Mouse (Mus musculus): ENCODE data around the gene Mettl7a2. TPM values are rescaled to one million over a fixed set of nuclear protein-coding genes. Genes with fewer than 3 reads are reported as not detected.

The Mettl7a2 gene
- polyA plus RNA-seq, 1 experiment from 2014 or later = not detected

- no peak overlapping the region for H3K4me2 ChIP-seq
- no peak overlapping the region for H3K9ac ChIP-seq
- 88% methylated on average over 5 of the region's 5 CpGs for WGBS
- no peak for ATAC-seq (ENCODE audit: low FRiP score)
- H3K4me1 ChIP-seq (replicated peaks) = no peaks in the 10 kb centered on the region
- H3K27ac ChIP-seq = no peak overlapping the region
- no peaks in the 10 kb centered on the region for H3K27me3 ChIP-seq
- H3K4me3 ChIP-seq = no peak overlapping the region
- H3K36me3 ChIP-seq = peaks cover 93% of the 10 kb centered on the region
- no peaks in the 10 kb centered on the region for H3K9me3 ChIP-seq
These were observed 53.1 kb downstream of the Mettl7a2 start for GRCm38 (mm10) chr15:100406088-100406487.

DNA sequence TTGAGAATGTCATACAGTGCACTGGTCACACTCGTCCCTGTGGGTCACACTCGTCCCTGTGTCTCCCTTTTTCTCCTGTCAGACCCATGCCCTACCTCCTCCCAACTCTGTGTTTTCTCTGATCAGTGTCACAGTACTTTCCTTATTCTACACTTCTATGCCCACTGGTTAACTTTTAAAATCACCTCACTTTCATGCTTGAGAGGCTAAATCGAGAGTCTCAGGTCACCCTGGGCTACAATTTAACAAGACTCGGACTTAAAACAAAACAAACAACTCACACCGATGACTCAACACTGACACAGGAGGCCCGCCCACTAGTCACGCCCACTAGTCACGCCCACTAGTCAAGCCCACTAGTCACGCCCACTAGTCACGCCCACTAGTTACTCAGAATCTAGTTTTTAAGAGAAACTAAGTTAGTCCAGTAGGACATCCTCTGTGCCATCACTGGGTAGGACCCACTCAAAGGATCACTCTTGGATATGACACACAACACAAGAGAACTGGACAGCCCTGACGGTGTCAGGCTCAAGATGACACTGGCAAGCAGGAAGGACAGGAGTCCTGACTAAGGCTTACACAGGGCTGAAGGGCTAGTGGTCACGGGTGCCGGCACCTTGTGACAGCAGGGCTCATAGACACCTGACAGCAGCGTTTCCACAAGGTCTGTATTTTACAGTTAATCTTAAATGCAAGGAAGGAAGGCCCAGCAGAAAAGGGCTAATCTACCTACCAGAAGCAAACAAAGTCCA lies 58.1 kb downstream of the Mettl7a2 start:
- H3K27me3 ChIP-seq = no peaks in the 10 kb centered on the region
- H3K27ac ChIP-seq = no peak overlapping the region
- no peak overlapping the region for H3K4me3 ChIP-seq
- H3K4me1 ChIP-seq (replicated peaks) = peaks cover 4% of the 10 kb centered on the region; the same call in 1 of the 2 replicates
- no peak overlapping the region for H3K4me2 ChIP-seq
- peaks cover 51% of the 10 kb centered on the region for H3K36me3 ChIP-seq
- no peaks in the 10 kb centered on the region for H3K9me3 ChIP-seq
- no peak for ATAC-seq (ENCODE audit: low FRiP score)
- no peak overlapping the region for H3K9ac ChIP-seq
- 62% methylated on average over 14 of the region's 14 CpGs for WGBS

Other genes with a start within 250 kb of the Mettl7a2 start
- gene Atf1, start 125.4 kb upstream of the Mettl7a2 start, polyA plus RNA-seq (2015; fragmentation: Nextera tagmentation; extraction: Ambion mirVana) = 17.5 and 17.7 TPM in 2 replicates
- not detected in 2 replicates for gene Tmprss12, start 72.4 kb upstream of the Mettl7a2 start, polyA plus RNA-seq (2015; fragmentation: Nextera tagmentation; extraction: Ambion mirVana)
- 3.2 and 4.3 TPM in 2 replicates for gene Mettl7a1, start 49.1 kb upstream of the Mettl7a2 start, polyA plus RNA-seq (2015; fragmentation: Nextera tagmentation; extraction: Ambion mirVana)
- 0.13 and 0.31 TPM in 2 replicates for gene Mettl7a3, start 18.3 kb upstream of the Mettl7a2 start, polyA plus RNA-seq (2015; fragmentation: Nextera tagmentation; extraction: Ambion mirVana)
- 0.62 TPM in 1 of 2 replicates, not detected in the other for gene Methig1, start 51 bp upstream of the Mettl7a2 start, polyA plus RNA-seq (2015; fragmentation: Nextera tagmentation; extraction: Ambion mirVana)
- not detected in 2 replicates for gene Higd1c, start 11.3 kb downstream of the Mettl7a2 start, polyA plus RNA-seq (2015; fragmentation: Nextera tagmentation; extraction: Ambion mirVana)
- gene Gm5475, start 68.9 kb downstream of the Mettl7a2 start, polyA plus RNA-seq (2015; fragmentation: Nextera tagmentation; extraction: Ambion mirVana) = 0.10 and 0.14 TPM in 2 replicates
- gene Slc11a2, start 71.9 kb downstream of the Mettl7a2 start, polyA plus RNA-seq (2015; fragmentation: Nextera tagmentation; extraction: Ambion mirVana) = 23.8 and 24.1 TPM in 2 replicates
- gene Letmd1, start 115.8 kb downstream of the Mettl7a2 start, polyA plus RNA-seq (2015; fragmentation: Nextera tagmentation; extraction: Ambion mirVana) = 53.1 and 56.4 TPM in 2 replicates
- 43.2 and 44.4 TPM in 2 replicates for gene Csrnp2, start 142.3 kb downstream of the Mettl7a2 start, polyA plus RNA-seq (2015; fragmentation: Nextera tagmentation; extraction: Ambion mirVana)
- gene Tfcp2, start 198.8 kb downstream of the Mettl7a2 start, polyA plus RNA-seq (2015; fragmentation: Nextera tagmentation; extraction: Ambion mirVana) = 40.3 and 41.6 TPM in 2 replicates
- 38.0 and 41.2 TPM in 2 replicates for gene Pou6f1, start 246.8 kb downstream of the Mettl7a2 start, polyA plus RNA-seq (2015; fragmentation: Nextera tagmentation; extraction: Ambion mirVana)

Data from hindbrain, embryonic 13.5 days (tissue).